Mouse (Mus musculus): ENCODE measurements at regions not wholly inside any gene's neighbourhood (a gene's known extent, or its start where the extent isn't known, plus 50 kb on each side); places are given as distances from the start of the nearest gene placed in this dataset.

GRCm38 (mm10) chr15:56128029-56128428 is 1349.4 kb downstream of the Slc22a22 start:
- no peaks in the 10 kb centered on the region for H3K4me1 ChIP-seq (ENCODE audit: control insufficient read depth, insufficient read depth, low read length)
- no peaks in the 10 kb centered on the region for H3K27me3 ChIP-seq (replicated peaks; ENCODE audit: control insufficient read depth, insufficient read depth, low read length)
- no peak for ATAC-seq
- no peaks in the 10 kb centered on the region for H3K9me3 ChIP-seq (ENCODE audit: control insufficient read depth, low read length)
- 87% methylated on average over 1 of the region's 1 CpGs for WGBS
- H3K4me3 ChIP-seq (ENCODE audit: low read length) = no peak overlapping the region
- no peak overlapping the region for H3K9ac ChIP-seq (ENCODE audit: low read depth, low read length)
- no peak overlapping the region for H3K4me2 ChIP-seq (ENCODE audit: low read depth, low read length)
- H3K36me3 ChIP-seq (ENCODE audit: control insufficient read depth, insufficient read depth, low read length) = no peaks in the 10 kb centered on the region
- H3K27ac ChIP-seq (ENCODE audit: low read length) = no peak overlapping the region

DNA sequence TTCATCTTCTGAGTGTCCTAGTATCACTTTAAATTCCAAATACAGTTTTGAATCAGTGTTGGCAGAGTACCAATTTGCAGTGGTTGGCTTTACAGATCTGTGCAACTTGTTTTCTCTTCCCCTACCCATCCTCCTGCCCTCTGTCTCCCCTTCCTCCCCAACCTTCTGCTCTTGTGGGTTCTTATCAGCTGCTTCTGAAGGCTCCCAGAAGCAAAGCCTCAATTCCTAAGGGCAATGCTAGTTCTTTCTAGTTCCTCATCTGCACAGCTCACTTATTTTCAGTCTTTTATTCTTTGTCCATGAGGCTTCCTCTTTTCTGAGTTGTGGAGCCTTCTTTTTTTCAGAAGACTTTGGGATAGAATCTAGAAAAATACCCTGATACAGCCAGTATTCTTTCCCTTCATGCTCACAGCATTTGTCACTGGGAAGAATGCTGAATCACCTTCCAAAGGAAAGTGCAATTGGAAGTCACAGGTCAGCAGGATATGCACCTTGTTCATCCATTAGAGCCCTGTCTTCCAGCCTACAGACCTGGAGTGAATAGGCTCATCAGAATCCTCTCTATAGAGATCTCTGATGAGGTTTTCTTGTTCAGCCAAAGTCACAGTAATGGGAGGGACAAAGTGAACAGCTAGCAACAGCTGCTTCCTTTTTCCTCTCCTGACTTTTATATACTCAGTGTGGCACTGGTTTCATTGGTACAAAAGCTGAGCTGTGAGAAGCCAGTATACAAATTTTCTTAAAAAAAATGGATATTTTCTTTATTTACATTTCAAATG is 1357.9 kb downstream of the Slc22a22 start:
- no peaks in the 10 kb centered on the region for H3K9me3 ChIP-seq (ENCODE audit: control insufficient read depth, low read length)
- H3K4me1 ChIP-seq (ENCODE audit: control insufficient read depth, insufficient read depth, low read length) = no peaks in the 10 kb centered on the region
- H3K9ac ChIP-seq (ENCODE audit: low read depth, low read length) = no peak overlapping the region
- H3K4me3 ChIP-seq (ENCODE audit: low read length) = no peak overlapping the region
- no peaks in the 10 kb centered on the region for H3K36me3 ChIP-seq (ENCODE audit: control insufficient read depth, insufficient read depth, low read length)
- H3K4me2 ChIP-seq (ENCODE audit: low read depth, low read length) = no peak overlapping the region
- no peaks in the 10 kb centered on the region for H3K27me3 ChIP-seq (replicated peaks; ENCODE audit: control insufficient read depth, insufficient read depth, low read length)
- no peak overlapping the region for H3K27ac ChIP-seq (ENCODE audit: low read length)
- ATAC-seq = no peak

DNA sequence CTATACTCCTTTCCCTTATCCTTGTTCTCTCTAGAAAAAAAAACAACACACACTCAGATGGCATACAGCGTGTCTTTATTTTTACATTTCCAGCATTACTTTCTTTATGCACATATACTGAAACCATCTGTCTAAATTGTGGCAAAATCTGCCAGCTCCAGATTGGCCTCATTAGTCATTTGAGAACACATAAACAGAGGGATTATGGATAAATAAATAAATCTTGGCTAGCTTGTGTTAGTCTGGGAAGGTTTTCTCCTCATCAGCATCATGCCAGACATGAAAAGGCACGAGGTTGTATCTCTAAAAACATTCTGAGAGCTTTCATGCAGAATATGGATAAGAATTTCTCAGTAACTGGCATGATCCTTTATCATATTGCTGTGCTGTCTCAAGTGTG is 1369.1 kb downstream of the Slc22a22 start:
- H3K4me1 ChIP-seq (ENCODE audit: control insufficient read depth, insufficient read depth, low read length) = no peaks in the 10 kb centered on the region
- 42% methylated on average over 2 of the region's 2 CpGs for WGBS
- no peak overlapping the region for H3K27ac ChIP-seq (ENCODE audit: low read length)
- no peak for ATAC-seq
- H3K36me3 ChIP-seq (ENCODE audit: control insufficient read depth, insufficient read depth, low read length) = no peaks in the 10 kb centered on the region
- no peak overlapping the region for H3K9ac ChIP-seq (ENCODE audit: low read depth, low read length)
- H3K27me3 ChIP-seq (replicated peaks; ENCODE audit: control insufficient read depth, insufficient read depth, low read length) = no peaks in the 10 kb centered on the region
- no peaks in the 10 kb centered on the region for H3K9me3 ChIP-seq (ENCODE audit: control insufficient read depth, low read length)
- no peak overlapping the region for H3K4me2 ChIP-seq (ENCODE audit: low read depth, low read length)
- no peak overlapping the region for H3K4me3 ChIP-seq (ENCODE audit: low read length)

GRCm38 (mm10) chr15:56107719-56108118 is 1369.7 kb downstream of the Slc22a22 start:
- H3K4me3 ChIP-seq (ENCODE audit: low read length) = no peak overlapping the region
- no peak overlapping the region for H3K9ac ChIP-seq (ENCODE audit: low read depth, low read length)
- no peak overlapping the region for H3K4me2 ChIP-seq (ENCODE audit: low read depth, low read length)
- H3K27ac ChIP-seq (ENCODE audit: low read length) = no peak overlapping the region
- no peaks in the 10 kb centered on the region for H3K4me1 ChIP-seq (ENCODE audit: control insufficient read depth, insufficient read depth, low read length)
- no peaks in the 10 kb centered on the region for H3K36me3 ChIP-seq (ENCODE audit: control insufficient read depth, insufficient read depth, low read length)
- H3K27me3 ChIP-seq (replicated peaks; ENCODE audit: control insufficient read depth, insufficient read depth, low read length) = no peaks in the 10 kb centered on the region
- 54% methylated on average over 4 of the region's 4 CpGs for WGBS
- H3K9me3 ChIP-seq (ENCODE audit: control insufficient read depth, low read length) = no peaks in the 10 kb centered on the region
- no peak for ATAC-seq

DNA sequence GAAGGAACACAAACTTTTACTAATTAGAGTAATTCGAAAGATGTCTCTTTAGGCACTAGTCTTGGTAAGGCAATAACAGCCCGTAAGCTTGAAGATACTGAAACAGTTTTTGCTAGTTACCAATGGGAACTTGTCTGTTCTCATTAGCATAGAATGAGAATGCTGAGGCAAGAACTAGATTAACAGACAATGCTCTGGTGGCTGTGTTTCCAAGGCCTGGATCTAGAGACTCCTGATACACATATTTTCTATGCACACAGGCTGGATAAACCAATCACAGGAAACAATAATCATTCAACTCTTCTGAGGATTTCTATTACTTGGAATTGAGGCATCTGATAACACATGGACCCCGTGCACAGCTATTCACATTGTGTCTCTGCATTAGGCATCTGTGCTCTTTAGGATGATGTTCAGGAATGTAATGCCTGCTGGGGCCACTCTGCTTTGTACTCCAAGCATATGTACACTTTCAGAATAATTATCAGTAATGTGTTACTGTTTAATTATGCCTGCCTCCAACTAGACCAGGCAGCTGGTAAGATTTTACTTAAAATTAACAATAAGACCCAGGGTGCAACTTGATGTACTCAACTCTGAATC is 1377.2 kb downstream of the Slc22a22 start:
- Histone ChIP-seq H3K27ac (ENCODE audit: low read length) (no peak overlapping the region), H3K4me2 (ENCODE audit: low read depth, low read length) (no peak overlapping the region), H3K36me3 (ENCODE audit: control insufficient read depth, insufficient read depth, low read length) (no peaks in the 10 kb centered on the region), H3K4me1 (ENCODE audit: control insufficient read depth, insufficient read depth, low read length) (no peaks in the 10 kb centered on the region), H3K9me3 (ENCODE audit: control insufficient read depth, low read length) (no peaks in the 10 kb centered on the region), H3K4me3 (ENCODE audit: low read length) (no peak overlapping the region), H3K27me3 (replicated peaks; ENCODE audit: control insufficient read depth, insufficient read depth, low read length) (no peaks in the 10 kb centered on the region), H3K9ac (ENCODE audit: low read depth, low read length) (no peak overlapping the region)
- WGBS = 85% methylated on average over 3 of the region's 3 CpGs
- no peak for ATAC-seq

DNA sequence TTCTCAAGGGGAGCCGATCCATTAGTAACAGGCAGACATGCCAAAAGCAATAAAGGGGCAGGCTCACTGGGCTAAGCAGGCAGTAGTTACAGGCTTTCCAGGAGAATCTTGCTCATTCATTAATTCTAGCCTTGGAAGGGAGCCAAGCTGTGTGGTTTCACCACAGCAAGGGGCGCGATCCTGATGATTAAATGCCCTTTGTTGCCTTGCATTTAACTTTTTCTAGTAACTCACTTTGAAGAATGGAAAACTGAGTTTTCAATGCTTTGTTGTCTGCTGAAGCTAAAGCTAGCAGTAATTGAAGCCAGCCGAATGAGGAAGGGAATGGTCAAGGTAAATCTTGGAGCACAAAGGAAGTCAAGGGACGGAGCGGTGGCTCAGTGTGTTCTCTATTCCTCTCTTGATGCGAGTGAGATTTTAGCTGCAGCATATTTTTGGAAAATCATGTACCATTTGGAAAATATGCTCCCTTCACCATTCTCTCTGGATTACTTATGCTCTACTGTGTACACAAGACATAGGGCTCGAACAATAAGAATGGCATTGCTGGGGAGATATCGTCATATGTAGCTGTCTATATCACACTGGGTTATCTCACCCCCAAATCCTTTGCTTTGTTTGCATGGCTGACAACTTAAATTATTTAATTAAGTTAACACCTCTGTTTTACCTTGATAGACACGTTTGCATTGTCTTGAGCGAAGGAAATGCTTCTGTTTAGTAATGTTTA is 1399.4 kb downstream of the Slc22a22 start:
- Histone ChIP-seq H3K27ac (ENCODE audit: low read length) (no peak overlapping the region), H3K9ac (ENCODE audit: low read depth, low read length) (no peak overlapping the region), H3K36me3 (ENCODE audit: control insufficient read depth, insufficient read depth, low read length) (no peaks in the 10 kb centered on the region), H3K4me3 (ENCODE audit: low read length) (no peak overlapping the region), H3K9me3 (ENCODE audit: control insufficient read depth, low read length) (no peaks in the 10 kb centered on the region), H3K4me1 (ENCODE audit: control insufficient read depth, insufficient read depth, low read length) (no peaks in the 10 kb centered on the region), H3K27me3 (replicated peaks; ENCODE audit: control insufficient read depth, insufficient read depth, low read length) (no peaks in the 10 kb centered on the region), H3K4me2 (ENCODE audit: low read depth, low read length) (no peak overlapping the region)
- ATAC-seq = no peak
- 63% methylated on average over 11 of the region's 11 CpGs for WGBS

DNA sequence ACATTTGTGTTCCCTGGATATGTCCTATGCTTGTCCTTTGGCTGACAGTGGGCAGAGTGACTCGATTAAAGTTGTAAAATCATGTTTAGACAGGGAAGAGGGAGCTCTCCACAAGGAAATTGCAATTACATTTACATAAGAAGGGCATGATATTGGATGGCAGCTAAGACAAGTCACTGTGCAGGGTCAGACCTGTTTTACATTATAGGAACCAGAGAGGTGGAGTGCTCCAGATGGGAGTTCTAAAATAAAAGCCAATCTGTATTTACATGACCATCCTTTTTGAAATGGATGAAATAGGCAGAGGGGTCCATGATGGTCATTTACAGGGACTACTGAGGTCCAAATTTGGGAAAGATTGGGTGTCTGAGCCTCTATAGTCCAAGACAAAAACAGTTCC is 1400.3 kb downstream of the Slc22a22 start:
- H3K4me3 ChIP-seq (ENCODE audit: low read length) = no peak overlapping the region
- H3K27ac ChIP-seq (ENCODE audit: low read length) = no peak overlapping the region
- no peak for ATAC-seq

DNA sequence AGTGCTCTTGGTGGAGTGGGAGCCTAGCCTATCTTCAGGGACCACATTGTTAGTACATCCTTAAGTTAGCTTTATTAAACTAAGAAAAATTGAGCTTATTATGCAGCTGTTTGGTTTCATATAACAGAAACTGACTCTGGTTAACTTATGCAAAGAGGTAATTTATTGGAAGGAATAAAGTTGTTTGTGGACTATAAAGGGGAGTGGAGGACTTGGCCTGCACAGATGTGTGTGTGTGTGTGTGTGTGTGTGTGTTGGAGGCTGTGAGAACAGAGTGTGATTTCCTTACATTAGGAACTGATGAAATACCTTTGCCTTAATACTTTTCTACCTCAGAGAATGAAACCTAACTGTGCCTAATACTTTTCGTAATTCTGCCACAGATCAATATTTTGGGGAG is 1400.7 kb downstream of the Slc22a22 start:
- 93% methylated on average over 1 of the region's 1 CpGs for WGBS
- Histone ChIP-seq H3K27me3 (replicated peaks; ENCODE audit: control insufficient read depth, insufficient read depth, low read length) (no peaks in the 10 kb centered on the region), H3K36me3 (ENCODE audit: control insufficient read depth, insufficient read depth, low read length) (no peaks in the 10 kb centered on the region), H3K9ac (ENCODE audit: low read depth, low read length) (no peak overlapping the region), H3K9me3 (ENCODE audit: control insufficient read depth, low read length) (no peaks in the 10 kb centered on the region), H3K4me1 (ENCODE audit: control insufficient read depth, insufficient read depth, low read length) (no peaks in the 10 kb centered on the region), H3K27ac (ENCODE audit: low read length) (no peak overlapping the region), H3K4me3 (ENCODE audit: low read length) (no peak overlapping the region), H3K4me2 (ENCODE audit: low read depth, low read length) (no peak overlapping the region)
- no peak for ATAC-seq

More for the DNA sequence above, 1400.3 kb downstream of the Slc22a22 start:
- H3K4me1 ChIP-seq (ENCODE audit: control insufficient read depth, insufficient read depth, low read length) = no peaks in the 10 kb centered on the region
- no peaks in the 10 kb centered on the region for H3K9me3 ChIP-seq (ENCODE audit: control insufficient read depth, low read length)
- no peak overlapping the region for H3K9ac ChIP-seq (ENCODE audit: low read depth, low read length)
- no peaks in the 10 kb centered on the region for H3K36me3 ChIP-seq (ENCODE audit: control insufficient read depth, insufficient read depth, low read length)
- H3K4me2 ChIP-seq (ENCODE audit: low read depth, low read length) = no peak overlapping the region
- no peaks in the 10 kb centered on the region for H3K27me3 ChIP-seq (replicated peaks; ENCODE audit: control insufficient read depth, insufficient read depth, low read length)
- 48% methylated on average over 1 of the region's 1 CpGs for WGBS

- Histone ChIP-seq H3K27ac (ENCODE audit: low read length) (no peak overlapping the region), H3K9ac (ENCODE audit: low read depth, low read length) (no peak overlapping the region), H3K9me3 (ENCODE audit: control insufficient read depth, low read length) (no peaks in the 10 kb centered on the region), H3K36me3 (ENCODE audit: control insufficient read depth, insufficient read depth, low read length) (no peaks in the 10 kb centered on the region), H3K27me3 (replicated peaks; ENCODE audit: control insufficient read depth, insufficient read depth, low read length) (no peaks in the 10 kb centered on the region), H3K4me3 (ENCODE audit: low read length) (no peak overlapping the region), H3K4me2 (ENCODE audit: low read depth, low read length) (no peak overlapping the region), H3K4me1 (ENCODE audit: control insufficient read depth, insufficient read depth, low read length) (peaks cover 9% of the 10 kb centered on the region)
- no peak for ATAC-seq
- 79% methylated on average over 2 of the region's 2 CpGs for WGBS
Measured at GRCm38 (mm10) chr15:56069511-56069910, 1407.9 kb downstream of the Slc22a22 start.
